Mouse (Mus musculus): ENCODE results near the gene Gna13.
A peak's percentile ranks its signal among the peaks of the same experiment; 100 is the strongest.
"Not testable (repeated sequence)": the region's sequence is repeated elsewhere in the genome, so short reads cannot be mapped to it uniquely, and the experiment has no call there.

The Gna13 gene

DNA sequence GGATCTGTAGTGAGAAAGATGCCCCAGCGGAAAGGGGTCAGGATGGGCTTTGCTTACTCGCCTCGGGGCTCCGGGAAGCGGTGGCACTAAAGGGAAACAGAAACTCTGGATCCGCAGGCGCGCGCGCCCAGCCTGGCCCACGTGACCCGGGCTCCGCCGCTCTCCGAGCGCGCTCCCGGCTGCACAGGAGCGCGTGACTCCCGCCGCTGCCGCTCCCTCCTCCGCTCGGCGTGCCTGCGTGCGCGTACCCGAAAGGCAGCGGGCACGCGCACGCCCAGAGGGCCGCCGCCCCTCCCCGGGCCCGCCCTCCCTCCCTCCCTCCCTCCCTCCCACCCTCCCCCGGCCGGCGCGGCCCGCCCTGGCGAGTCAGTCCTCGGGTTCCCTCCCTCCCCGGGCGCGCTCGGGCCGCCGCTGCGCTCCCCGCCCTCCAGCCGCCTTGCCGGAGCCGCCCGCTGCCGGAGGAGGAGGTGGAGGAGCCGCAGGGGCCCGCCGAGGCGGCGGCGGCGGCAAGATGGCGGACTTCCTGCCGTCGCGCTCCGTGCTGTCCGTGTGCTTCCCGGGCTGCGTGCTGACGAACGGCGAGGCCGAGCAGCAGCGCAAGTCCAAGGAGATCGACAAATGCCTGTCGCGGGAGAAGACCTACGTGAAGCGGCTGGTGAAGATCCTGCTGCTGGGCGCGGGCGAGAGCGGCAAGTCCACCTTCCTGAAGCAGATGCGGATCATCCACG is at the start of gene Gna13:
Gene Gna13 (plus strand): TSS at position 369 of the 728 bp plus-strand sequence.
- DNase-seq, result peak; percentile 96

DNA sequence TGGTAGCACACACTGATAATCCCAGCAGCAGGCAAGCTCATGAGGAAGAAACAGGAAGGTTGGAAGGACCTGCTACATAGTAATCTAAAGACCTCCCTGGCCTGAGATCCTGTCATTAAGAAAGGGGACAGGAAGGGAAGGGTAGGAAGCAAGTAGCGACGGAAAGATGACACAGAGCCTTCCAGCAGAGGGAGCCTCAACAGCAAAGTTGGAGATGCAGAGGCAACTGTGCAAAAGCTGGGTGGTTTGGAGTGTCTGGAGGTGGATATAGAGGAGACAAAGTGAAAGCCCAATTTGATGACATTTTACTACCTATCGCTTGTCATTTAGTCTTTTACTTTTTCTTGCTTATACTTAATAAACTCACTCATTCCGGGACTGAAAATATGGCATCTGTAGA is 45.7 kb upstream of the Gna13 start:
- peak; percentile 51 for DNase-seq

DNA sequence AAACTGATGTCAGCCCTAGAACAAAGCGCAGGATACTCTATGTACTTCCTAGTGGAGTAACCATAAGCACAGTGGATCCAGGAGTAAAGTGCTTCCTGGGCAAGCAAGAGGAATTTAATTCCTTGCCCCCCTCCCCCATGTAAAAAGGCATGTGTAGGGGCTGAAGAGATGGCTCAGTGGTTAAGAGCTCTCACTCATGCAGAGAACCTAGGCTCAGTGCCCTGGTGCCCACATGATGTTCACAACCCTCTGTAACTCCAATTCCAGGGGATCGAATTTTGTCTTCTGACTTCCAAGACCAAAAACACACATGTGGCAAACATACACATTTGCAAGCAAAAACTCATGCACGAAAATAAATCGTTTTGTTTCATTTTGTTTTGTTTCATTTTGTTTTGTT is 43.2 kb upstream of the Gna13 start:
- DNase-seq, result no peak

DNA sequence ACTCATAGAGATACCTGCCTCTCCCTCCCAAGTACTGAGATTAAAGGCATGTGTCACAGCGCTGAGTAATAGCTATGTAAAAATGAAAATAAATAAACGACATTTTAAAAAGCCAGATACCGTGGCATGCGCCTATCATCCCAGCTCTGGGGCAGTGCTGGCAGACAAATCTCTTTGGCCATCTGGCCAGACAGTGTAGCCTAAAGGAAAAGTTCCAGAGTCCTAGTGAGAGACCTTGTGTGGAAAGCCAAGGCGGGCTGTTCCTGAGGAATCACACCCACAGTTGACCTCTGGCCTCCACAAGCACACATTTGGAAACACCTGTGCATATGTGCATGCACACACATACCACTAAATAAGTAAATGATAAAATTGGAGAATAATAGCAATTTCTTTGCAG is 42.7 kb upstream of the Gna13 start:
- DNase-seq, result no peak

DNA sequence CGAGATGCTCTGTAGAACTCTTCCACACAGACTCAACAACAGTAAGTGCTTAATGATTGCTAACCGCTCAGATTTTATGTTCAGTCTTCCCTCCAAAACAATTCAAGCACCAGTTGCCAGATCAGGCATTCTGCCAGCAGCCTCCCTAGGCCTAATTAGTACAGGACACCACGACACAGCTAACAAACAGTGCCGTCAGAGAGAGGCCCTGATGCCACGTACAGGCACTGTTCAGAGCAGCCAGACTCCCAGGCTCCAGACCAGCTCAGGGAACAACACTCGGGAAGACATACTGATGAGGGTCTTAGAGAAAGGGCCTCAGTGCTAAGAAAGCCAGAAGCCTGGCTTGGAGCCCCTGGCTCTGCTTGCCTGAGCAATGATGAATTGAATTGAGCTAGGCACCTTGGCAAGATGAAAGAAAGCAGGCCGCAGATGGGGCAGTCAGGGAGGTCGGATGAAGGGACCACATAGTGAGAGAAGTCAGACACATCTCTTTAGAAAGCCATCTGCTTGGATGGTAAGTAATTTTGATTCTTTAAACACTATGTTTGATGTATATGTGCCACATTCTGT is 42.2 kb upstream of the Gna13 start:
- DNase-seq, result peak; percentile 92

DNA sequence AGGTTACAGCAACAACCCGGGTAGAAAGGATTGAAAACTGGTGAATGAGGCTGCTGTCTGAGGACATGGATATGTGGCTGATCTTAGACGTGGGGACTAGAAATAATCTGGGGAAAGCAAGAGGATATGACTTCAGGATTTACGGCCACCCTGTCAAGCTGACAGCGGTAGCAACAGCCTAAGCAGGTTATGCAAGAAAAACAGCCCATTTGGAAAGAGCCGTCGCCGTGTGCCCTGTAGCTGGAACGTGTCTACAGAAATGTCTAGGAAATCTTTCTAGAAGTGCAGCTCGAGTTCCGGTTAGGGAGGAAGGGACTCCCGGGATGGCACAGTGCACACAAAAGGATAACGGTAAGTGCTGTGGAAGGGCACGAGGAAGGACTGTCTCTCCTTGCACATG is 36.4 kb upstream of the Gna13 start:
- no peak for DNase-seq

DNA sequence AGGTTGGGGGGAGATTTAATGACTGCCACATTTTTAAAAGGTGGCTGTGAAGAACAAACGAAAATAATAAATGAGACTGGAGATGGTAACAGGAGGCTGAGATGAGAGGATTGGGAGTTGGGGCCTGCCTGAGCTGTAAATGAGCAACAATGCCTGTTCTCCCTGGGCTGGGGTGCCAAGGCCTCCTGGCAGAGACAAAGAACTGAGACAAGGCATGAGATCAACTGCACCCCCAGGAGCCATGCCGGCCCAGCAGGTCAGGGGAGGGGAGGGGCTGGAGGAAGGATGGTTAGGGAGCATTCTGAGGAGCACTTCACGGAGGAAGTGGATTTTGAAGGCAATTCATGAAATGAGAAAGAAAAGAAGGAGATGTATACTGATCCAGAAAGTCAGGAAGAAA is 35.2 kb upstream of the Gna13 start:
- DNase-seq, result no peak

DNA sequence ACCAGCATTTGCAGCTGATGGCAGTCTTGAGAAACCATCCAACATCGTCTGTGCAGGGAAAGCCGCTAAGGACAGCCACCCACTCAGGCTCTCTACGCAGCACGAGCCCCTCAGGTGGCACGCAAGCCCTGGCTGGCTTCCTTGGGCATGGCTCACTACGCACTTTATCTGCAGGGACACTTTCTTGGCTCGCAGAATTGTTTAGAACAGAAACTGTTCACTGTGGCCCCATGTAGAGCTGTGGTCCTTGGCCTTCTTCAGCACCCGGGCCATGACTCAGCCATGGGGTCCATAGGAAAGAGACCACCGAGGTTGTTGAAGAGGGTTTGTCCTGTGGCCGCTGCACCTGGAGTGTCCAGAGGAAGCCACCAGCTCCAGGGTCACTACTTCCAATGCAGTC is 34.7 kb upstream of the Gna13 start:
- no peak for DNase-seq

DNA sequence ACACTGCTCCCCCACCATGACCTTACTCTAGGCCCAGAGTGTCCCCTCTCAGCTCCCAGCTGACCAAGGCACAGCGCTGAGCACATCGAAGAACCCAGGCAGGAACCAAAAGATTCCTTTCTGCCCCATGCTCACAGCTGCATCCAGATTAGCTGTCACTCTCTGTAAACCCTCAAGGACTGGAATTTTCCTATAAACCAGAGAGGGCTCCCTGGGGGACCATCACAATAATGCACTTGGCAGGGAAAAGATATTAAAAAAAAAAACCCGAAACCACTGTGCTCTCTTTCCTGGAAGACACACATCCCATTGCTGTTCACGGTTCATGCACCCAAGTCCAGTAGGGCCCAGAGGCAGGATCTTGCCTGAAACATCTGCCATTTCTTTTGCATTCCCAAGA is 33.3 kb upstream of the Gna13 start:
- DNase-seq, result no peak

DNA sequence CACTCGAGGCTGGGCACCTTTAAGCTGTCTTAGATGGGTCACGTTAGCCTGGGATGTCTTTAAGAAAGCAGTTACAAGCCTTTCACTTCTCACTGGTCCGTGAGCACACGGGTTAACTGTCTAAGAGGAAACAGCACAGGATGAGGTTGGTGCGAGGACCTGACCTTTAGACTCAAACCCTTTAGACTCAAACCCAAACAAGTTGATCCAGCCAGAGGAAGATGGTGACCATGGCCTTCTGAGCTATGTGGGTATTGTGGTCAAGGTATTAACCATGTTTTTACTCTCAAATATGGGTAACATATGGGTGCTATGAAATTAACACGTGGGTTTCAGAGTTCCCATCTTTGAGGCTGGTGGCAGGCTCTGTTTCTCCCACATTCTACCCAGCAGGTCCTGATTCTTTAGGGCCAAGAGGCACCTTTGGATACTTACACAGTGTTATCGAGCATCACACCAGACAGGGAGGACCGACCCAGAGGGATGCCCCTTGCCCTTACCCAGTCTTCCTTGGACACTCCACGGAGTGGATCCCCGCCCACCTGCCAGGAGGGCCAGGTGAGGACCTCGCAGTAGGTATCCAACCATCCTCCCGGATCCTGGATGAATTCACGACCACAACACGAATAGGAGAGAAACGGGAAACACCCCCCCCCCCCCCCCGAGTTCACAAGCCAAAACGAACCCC is 31.8 kb upstream of the Gna13 start:
- DNase-seq, result no peak

DNA sequence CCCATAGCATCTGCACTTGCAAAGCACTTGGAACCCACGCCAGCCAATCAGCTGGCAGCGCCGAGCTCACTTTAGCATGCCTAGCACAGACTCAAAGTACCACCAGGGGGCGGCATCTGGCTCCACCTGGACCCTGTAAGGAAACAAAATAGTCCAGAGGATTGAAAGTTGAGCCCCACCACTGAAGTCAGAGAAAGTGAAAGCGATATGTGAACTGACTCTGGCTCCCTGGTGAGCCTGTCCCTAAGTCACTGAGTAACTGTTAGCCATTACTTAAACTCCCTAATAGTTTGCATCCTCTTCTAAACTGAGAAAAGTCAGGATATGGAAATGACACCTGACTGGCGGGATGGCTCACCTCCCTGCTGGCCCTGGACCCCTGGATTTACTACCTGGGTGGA is 31.2 kb upstream of the Gna13 start:
- peak; percentile 94 for DNase-seq

DNA sequence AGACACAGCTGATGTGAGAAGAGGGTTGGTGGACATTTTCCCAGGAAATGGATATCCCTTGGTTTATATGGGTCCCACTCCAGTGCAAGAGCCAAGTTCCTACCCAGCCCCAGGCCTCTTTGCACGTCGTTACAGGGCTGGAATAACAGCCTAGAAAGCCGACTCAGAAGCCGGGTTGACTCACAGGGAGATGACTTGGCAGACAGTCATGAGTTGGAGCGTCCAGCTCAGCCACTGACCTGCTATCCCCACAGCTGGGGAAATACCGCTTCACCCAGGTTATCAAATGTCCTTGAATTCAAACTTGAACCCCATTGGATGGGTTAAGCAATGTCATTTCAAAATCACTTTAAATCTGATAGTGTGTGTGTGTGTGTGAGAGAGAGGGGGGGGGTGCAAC is 29.9 kb upstream of the Gna13 start:
- no peak for DNase-seq

DNA sequence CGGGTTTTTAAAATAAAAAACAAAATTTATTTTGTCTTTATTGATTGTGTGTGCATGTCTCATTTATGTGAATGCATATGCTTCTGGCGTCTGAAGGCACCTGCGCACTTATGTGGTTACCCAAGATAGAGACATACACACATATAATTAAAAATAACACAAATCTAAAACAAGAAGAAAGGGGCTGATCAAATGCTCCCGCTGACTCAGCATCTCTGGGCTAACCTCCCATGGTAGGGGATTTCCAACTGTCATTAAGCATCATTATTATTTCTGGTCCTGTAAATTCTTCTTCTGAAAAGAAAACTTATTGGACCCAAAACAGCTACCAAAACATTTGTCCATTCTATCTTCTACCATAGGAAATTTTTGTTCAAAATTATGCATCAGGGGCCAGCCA is 27.9 kb upstream of the Gna13 start:
- DNase-seq, result no peak

DNA sequence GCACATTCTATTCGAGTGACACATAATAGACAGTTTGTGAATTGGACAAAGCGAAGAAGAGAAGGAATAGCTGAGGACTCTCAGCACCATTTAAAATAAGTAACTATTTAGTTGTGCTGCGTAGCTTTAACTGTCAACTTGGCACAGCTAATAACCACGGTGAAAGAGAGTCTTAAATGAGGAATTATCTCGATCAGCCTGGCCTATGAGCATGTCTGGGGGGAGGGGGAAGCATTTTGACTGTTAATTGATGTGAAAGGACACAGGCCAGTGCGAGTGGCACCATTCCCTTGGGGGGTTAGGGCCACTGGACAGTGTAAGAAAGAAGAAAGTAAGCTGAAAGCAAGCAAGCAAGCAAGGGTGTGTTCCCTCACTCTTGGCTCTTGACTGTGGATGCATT is 26.7 kb upstream of the Gna13 start:
- DNase-seq, result peak; percentile 45

DNA sequence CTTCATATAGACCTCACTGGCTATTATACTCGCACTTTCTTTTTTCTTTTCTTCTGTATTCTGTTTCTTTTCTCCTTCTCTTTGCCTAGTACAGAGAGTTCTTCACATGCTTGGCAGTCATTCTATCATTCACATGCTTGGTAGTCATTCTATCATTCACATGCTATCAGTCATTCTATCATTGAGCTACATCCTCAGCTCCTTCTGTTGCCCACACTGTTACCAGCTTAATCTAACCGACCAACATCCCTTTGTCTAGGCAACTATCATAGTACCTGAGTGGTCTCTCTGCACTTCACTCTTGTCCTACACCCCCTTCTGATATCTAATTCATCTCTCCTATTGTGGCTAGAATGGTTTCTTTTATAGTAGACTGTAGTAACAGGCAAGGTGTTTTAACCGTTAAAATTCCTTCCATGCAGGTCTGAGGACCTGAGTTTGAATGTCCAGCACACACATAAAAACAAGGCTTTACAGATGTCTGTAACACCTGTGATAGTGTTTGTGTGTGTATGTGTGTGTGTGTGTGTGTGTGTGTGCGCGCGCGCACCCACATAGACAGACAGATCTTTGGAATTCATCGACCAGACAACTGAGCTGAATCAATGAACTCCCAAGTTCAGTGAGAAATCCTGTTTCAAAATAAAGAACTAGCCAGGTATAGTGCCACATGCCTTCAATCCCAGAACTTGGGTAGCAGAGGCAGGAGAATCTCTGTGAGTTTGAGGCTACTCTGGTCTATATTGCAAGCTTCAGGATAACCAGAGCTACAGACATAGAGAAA is 23.3 kb upstream of the Gna13 start:
- no peak for DNase-seq

DNA sequence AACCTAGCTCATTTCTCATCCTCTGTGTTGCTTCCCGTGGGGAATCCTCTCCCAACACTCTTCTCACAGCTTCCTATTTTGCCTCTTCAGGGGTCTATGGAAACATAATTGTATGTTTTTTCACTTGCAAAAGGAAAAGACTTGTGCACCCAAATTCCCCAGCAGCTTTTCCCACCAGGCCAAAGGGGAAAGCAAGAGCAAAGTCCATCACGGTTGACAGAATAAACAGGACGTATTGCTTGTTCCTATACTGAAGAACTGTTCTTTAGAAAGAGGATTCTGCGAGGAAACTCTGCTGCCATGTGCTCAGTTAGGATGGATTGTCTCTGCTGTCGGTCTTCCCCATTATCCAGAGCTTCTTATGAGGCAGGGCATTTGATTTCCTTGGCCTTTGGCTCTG is 22.1 kb upstream of the Gna13 start:
- no peak for DNase-seq

DNA sequence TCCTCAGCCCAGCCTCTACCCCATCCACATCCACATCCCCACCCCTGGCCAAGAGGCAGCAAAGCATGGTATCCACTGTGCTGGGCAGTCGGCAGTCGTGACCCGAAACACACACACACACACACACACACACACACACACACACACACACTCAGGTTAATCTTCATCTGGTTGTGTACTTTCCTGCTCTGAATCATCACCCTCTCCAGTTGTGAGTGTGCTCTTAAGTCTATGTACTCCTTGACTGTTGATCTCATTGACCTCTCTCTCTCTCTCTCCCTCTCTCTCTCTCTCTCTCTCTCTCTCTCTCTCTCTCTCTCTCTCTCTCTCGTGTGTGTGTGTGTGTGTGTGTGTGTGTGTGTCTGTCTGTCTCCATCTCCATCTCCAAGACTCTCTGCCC is 20.0 kb upstream of the Gna13 start:
- DNase-seq, result not testable (repeated sequence)

DNA sequence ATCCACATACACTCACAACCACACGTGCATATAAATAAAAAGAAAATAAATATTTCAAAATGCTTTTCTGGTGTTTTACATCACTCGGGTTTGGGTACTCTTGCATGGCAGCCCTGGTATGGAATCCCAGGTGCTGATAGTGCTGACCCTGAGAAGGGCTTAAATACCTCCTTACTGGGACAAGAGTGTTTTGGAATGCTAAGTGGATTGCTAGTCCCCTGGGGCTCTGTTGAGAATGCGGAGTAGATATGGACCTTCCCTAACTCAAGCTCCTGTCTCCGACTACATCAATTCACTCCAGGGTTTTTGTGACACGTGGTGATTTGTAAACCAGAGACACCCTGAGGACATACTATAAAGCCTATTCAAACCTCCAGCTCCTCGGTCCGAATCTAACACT is 19.1 kb upstream of the Gna13 start:
- no peak for DNase-seq

DNA sequence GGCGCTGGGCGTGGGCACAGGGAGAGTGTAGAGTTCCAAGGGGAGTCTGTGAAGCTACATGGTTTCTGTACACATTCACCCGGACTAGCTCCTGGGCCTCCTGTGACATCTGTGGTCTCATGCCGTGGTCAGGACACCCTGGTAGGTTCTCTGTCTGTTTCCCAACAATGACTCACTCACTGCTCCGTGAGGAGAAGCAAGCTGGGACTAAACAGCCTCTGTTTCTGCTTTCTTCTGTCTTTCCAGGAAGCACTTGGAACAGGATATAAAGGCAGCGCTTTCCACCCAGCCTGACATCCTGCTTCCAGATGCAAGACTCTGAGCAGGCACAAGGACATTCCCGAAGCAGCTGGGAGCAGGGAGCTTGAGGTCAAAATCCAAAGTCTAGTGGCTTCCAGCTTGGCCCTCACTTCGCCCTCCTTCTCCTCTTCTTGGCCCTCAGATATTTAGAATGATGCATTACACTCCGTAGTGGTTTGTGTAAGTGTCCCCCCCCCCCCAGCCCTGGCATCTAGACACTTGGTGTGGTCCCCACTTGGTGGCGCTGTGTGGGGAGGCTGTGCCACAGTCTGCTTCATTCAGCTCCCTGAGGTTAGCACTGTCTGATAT is 18.5 kb upstream of the Gna13 start:
- DNase-seq, result peak; percentile 58

DNA sequence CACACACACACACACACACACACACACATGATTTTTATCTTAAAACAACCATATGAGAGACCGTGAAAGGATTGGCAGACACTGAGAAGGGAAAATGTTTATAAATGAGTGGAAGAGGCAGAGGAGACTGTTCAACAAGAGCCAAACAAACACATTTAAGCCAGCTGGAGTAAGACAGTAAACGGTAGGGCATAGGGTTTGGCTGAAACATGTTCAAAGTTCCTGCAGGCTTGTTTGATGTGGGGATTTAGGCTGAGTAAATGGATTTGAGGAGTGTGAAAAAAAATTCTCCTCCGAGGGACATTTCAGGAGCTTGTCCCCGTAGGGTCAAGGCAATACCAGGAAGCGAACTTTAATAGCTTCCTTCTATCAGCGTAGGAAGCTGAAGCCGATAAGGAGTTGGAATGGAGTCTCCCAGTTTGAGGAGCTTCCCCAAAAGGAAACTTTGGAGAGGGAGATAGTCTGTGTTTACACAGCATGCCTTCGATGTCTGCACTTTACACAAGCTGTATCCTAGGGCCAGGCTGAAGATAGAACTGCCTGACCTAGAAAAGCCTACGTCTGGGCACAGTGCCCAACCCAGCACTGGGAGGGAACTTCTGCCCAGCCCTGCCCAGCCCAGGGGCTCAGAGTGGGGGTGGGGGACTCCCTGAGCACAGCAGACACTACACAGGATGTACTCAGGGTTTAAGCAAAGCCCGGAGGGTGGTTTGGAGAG is 15.2 kb upstream of the Gna13 start:
- DNase-seq, result peak; percentile 94

DNA sequence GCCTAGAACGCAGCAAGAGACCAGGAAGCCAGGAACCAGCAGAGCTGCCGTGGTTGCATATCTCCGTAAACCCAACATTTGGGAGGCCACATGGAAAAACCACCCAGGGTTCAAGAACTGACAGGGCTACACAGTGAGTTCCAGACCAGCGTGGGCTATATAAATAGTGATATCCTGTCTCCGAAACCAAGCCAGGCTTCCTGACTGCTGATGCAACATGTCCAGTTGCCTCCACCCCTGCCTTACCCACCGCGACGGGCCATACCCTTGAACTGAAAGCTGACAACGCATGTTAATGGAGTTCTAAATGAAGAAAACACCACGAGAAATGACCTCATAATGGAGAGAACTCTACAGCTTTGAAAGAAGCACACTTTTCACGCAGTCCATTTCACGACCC is 14.2 kb upstream of the Gna13 start:
- DNase-seq, result no peak

DNA sequence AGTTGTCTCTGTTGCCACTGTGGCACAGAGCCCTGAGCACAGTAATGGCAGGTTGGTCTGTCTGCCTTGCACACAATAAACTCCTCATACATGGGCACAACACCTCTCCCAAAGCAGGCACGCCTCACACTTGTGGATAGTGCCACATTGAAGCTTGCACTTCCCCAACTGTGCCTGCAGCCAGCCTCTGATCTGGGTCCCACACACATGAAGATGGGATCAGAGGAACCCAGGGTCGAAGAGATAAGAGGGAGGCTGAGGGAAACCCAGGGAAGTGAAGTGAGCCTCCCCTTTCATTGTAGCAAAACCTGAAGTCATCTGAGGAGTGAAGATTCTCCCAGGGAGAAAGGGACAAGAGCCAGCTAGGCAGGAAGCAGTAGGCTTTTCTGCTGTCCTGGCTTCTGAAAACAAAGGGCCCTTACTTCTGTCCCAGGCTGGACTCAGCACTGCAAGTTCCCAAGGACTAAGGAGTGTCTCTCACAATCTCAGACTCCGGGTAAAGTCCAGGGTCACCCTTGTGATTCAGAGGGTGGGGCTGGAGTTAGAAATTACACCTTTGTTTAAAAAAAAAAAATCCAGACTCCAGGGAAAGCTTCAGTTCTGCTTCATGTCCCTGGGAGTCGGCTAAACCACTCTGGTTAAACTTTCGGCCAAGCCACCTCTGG is 12.8 kb upstream of the Gna13 start:
- no peak for DNase-seq

Measured in retina, postnatal 1 day (tissue).